Mouse (Mus musculus) kidney, embryonic 14.5 days (tissue): ENCODE results near the gene Taf1d. TPM values are rescaled to one million over a fixed set of nuclear protein-coding genes. Genes with fewer than 3 reads are reported as not detected.
A peak's percentile ranks its signal among the peaks of the same experiment; 100 is the strongest.
"Not testable (repeated sequence)": the region's sequence is repeated elsewhere in the genome, so short reads cannot be mapped to it uniquely, and the experiment has no call there.

Source experiments
- ATAC-seq: fragments of 200-750 bp; cut with Nextera tagmentation; 2 replicates; pipeline ENCODE4 v1.8.0; 2017; ENCODE audit warnings: moderate number of reproducible peaks, mild to moderate bottlenecking, moderate TSS enrichment, moderate library complexity; ENCODE audit not compliant: low FRiP score, low TSS enrichment
- H3K27ac ChIP-seq: fragments of 300-500 bp; sonication (generic); 2 replicates; pipeline ENCODE4 v1.5.1; 2014; ENCODE audit warnings: low read depth, mild to moderate bottlenecking, low read length, moderate library complexity, mixed read lengths
- H3K27me3 ChIP-seq: fragments of 300-500 bp; sonication (generic); 2 replicates; pipeline ENCODE4 v1.6.1; 2014; ENCODE audit warnings: mild to moderate bottlenecking, low read length; ENCODE audit not compliant: control insufficient read depth, insufficient read depth
- H3K36me3 ChIP-seq: fragments of 300-500 bp; sonication (generic); 2 replicates; pipeline ENCODE4 v1.6.1; 2014; ENCODE audit warnings: low read length, mixed read lengths; ENCODE audit not compliant: control insufficient read depth, insufficient read depth
- H3K4me1 ChIP-seq: fragments of 300-500 bp; sonication (generic); 2 replicates; pipeline ENCODE4 v1.6.1; 2014; ENCODE audit warnings: low read length, mixed read lengths; ENCODE audit not compliant: control insufficient read depth, insufficient read depth
- H3K4me2 ChIP-seq: fragments of 300-500 bp; sonication (generic); replicated peaks from 2 replicates; pipeline ENCODE4 v1.6.1; 2014; ENCODE audit warnings: low read depth, mild to moderate bottlenecking, low read length
- H3K4me3 ChIP-seq: fragments of 300-500 bp; sonication (generic); 2 replicates; pipeline ENCODE4 v1.5.1; 2014; ENCODE audit warnings: mild to moderate bottlenecking, low read length
- H3K9ac ChIP-seq: fragments of 300-500 bp; sonication (generic); 2 replicates; pipeline ENCODE4 v1.6.1; 2014; ENCODE audit warnings: low read depth, mild to moderate bottlenecking, low read length, moderate library complexity
- H3K9me3 ChIP-seq: fragments of 300-500 bp; sonication (generic); 2 replicates; pipeline ENCODE4 v1.6.1; 2016; ENCODE audit warnings: low read length; ENCODE audit not compliant: control insufficient read depth
- WGBS: fragments of 180-500 bp; shearing (Covaris S2); extraction: QIAGEN DNeasy Blood & Tissue Kit; methylation state at CpG from one replicate; pipeline ENCODE4 v1.1.7; 2014; 5-methylcytosine and 5-hydroxymethylcytosine counted together
- polyA plus RNA-seq: library from polyadenylated mRNA; unstranded; fragments of >200 nt; fragmentation: Nextera tagmentation; extraction: Ambion mirVana; gene quantifications from 2 replicates; pipeline ENCODE4 v1.2.1, GENCODE M21; 2014

Taf1d gene
- polyA plus RNA-seq, 1 experiment from 2014 or later: 101 TPM

GRCm38 (mm10) chr9:15313633-15314032 is 7.6 kb downstream of the Taf1d start:
- Histone ChIP-seq H3K4me3 (no peak overlapping the region), H3K36me3 (peaks cover 93% of the 10 kb centered on the region), H3K4me2 (no peak overlapping the region), H3K4me1 (peaks cover 9% of the 10 kb centered on the region; the same call in 1 of the 2 replicates), H3K9me3 (no peaks in the 10 kb centered on the region), H3K27me3 (no peaks in the 10 kb centered on the region), H3K9ac (no peak overlapping the region), H3K27ac (no peak overlapping the region)
- no peak for ATAC-seq
- 91% methylated on average over 5 of the region's 5 CpGs for WGBS

GRCm38 (mm10) chr9:15314619-15315018 is 8.6 kb downstream of the Taf1d start:
- H3K27ac ChIP-seq: no peak overlapping the region
- no peak overlapping the region for H3K4me2 ChIP-seq
- no peak overlapping the region for H3K4me3 ChIP-seq
- H3K9me3 ChIP-seq: no peaks in the 10 kb centered on the region
- H3K9ac ChIP-seq: no peak overlapping the region
- peaks cover 83% of the 10 kb centered on the region for H3K36me3 ChIP-seq
- ATAC-seq: no peak
- WGBS: 97% methylated on average over 1 of the region's 1 CpGs
- H3K27me3 ChIP-seq: no peaks in the 10 kb centered on the region
- no peaks in the 10 kb centered on the region for H3K4me1 ChIP-seq

- not testable (repeated sequence) for H3K9me3 ChIP-seq, H3K4me1 ChIP-seq, H3K27me3 ChIP-seq, H3K4me3 ChIP-seq, H3K4me2 ChIP-seq, ATAC-seq, H3K27ac ChIP-seq, H3K9ac ChIP-seq
- 100% methylated on average over 1 of the region's 2 CpGs for WGBS
- peaks cover 69% of the 10 kb centered on the region for H3K36me3 ChIP-seq
These were observed 10.3 kb downstream of the Taf1d start for GRCm38 (mm10) chr9:15316296-15316695.

GRCm38 (mm10) chr9:15317223-15318169 is 11.5 kb downstream of the Taf1d start:
- Histone ChIP-seq H3K27ac (no peak overlapping the region), H3K4me3 (no peak overlapping the region), H3K9me3 (no peaks in the 10 kb centered on the region), H3K27me3 (no peaks in the 10 kb centered on the region), H3K36me3 (peaks cover 69% of the 10 kb centered on the region), H3K4me2 (no peak overlapping the region), H3K9ac (no peak overlapping the region), H3K4me1 (no peaks in the 10 kb centered on the region)
- 64% methylated on average over 5 of the region's 5 CpGs for WGBS
- ATAC-seq: no peak

- Histone ChIP-seq H3K4me1 (no peaks in the 10 kb centered on the region), H3K4me2 (no peak overlapping the region), H3K4me3 (no peak overlapping the region), H3K9ac (no peak overlapping the region), H3K9me3 (no peaks in the 10 kb centered on the region), H3K27me3 (no peaks in the 10 kb centered on the region), H3K36me3 (peaks cover 68% of the 10 kb centered on the region), H3K27ac (no peak overlapping the region)
- 0 out of 2 replicates have a peak, but pooled peaks have one; percentile 15 for ATAC-seq
- WGBS: 70% methylated on average over 2 of the region's 2 CpGs
These were observed 12.2 kb downstream of the Taf1d start for GRCm38 (mm10) chr9:15318170-15318742.

GRCm38 (mm10) chr9:15337776-15338175 is 31.8 kb downstream of the Taf1d start:
- no peak for ATAC-seq
- 83% methylated on average over 4 of the region's 4 CpGs for WGBS
- Histone ChIP-seq H3K4me3 (no peak overlapping the region), H3K27me3 (no peaks in the 10 kb centered on the region), H3K9me3 (no peaks in the 10 kb centered on the region), H3K9ac (no peak overlapping the region), H3K36me3 (peaks cover 92% of the 10 kb centered on the region), H3K27ac (no peak overlapping the region), H3K4me1 (no peaks in the 10 kb centered on the region), H3K4me2 (no peak overlapping the region)

GRCm38 (mm10) chr9:15349925-15350324 is 43.9 kb downstream of the Taf1d start:
- Histone ChIP-seq H3K9me3 (no peaks in the 10 kb centered on the region), H3K4me1 (no peaks in the 10 kb centered on the region), H3K9ac (no peak overlapping the region), H3K4me2 (no peak overlapping the region), H3K27ac (no peak overlapping the region), H3K4me3 (no peak overlapping the region), H3K27me3 (no peaks in the 10 kb centered on the region), H3K36me3 (peaks cover 71% of the 10 kb centered on the region)
- WGBS: 44% methylated on average over 2 of the region's 2 CpGs
- peak; percentile 64; the same call in 1 of the 2 replicates for ATAC-seq

GRCm38 (mm10) chr9:15356916-15357483 is 51.0 kb downstream of the Taf1d start:
- Histone ChIP-seq H3K4me2 (peak overlapping the region; percentile 56), H3K9me3 (no peaks in the 10 kb centered on the region), H3K9ac (peak overlapping the region; percentile 85), H3K27ac (peak overlapping the region; percentile 81), H3K27me3 (no peaks in the 10 kb centered on the region), H3K4me3 (peak overlapping the region; percentile 90), H3K36me3 (peaks cover 14% of the 10 kb centered on the region), H3K4me1 (0 out of 2 replicates have a peak, but pooled peaks cover 6% of the 10 kb centered on the region)
- ATAC-seq: no peak; the same call in 1 of the 2 replicates
- 0% methylated on average over 9 of the region's 9 CpGs for WGBS
